In the genomic region with DNA sequence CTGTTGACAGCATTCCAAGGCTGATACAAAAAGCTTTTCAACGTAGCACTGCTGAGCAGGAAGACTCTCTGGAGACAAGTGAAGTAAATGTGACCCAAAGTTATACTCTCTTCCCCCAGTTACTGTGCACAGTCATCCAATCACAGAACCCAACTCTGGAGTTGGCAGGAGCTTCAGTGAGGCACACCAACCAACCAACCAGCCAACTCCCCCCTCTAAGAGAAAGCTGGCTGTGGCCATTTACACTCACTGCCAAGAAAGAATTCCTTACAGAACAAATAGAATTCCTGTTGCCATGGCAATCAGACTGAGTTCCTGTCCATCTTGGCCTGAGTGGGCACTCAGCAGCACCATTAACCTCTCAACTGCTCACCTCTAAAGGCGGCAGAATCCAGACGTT, we compare ENCODE assay signal across 9 mouse cellular contexts. TPM values are rescaled to one million over a fixed set of nuclear protein-coding genes. Genes with fewer than 3 reads are reported as not detected.
DNase-seq lines count a peak whose midpoint lies in the region; ATAC-seq lines count a peak whose summit lies in the region.
"Had no signal": no experiment of that assay in that cellular context is flagged by ENCODE, and none has a peak within 500 bp of the region (broad histone marks: within the 10 kb centered on the region; RNA-seq: fewer than 3 reads in every experiment).

No protein-coding gene starts in this region.

- peak overlapping the region; percentile 27; the same call in 1 of the 2 replicates for H3K27ac ChIP-seq in intestine, embryonic 16.5 days (ENCODE audit: low read length)
- no peak overlapping the region for H3K27ac ChIP-seq in intestine, embryonic 15.5 days
- H3K27ac ChIP-seq in embryonic facial prominence, embryonic 15.5 days (replicated peaks): no peak overlapping the region
- peak overlapping the region; percentile 79 for H3K27ac ChIP-seq in lung, embryonic 15.5 days

- H3K9me3 ChIP-seq in intestine, embryonic 16.5 days (ENCODE audit: control insufficient read depth, low read length): no peaks in the 10 kb centered on the region
- H3K9me3 ChIP-seq in intestine, embryonic 15.5 days: no peaks in the 10 kb centered on the region
- no peaks in the 10 kb centered on the region for H3K9me3 ChIP-seq in embryonic facial prominence, embryonic 15.5 days (replicated peaks)
- no peaks in the 10 kb centered on the region for H3K9me3 ChIP-seq in lung, embryonic 15.5 days
- H3K9me3 ChIP-seq: G1E had no signal

- H3K36me3 ChIP-seq in intestine, embryonic 16.5 days (ENCODE audit: control insufficient read depth, insufficient read depth, low read length): no peaks in the 10 kb centered on the region
- no peaks in the 10 kb centered on the region for H3K36me3 ChIP-seq in intestine, embryonic 15.5 days
- no peaks in the 10 kb centered on the region for H3K36me3 ChIP-seq in embryonic facial prominence, embryonic 15.5 days
- H3K36me3 ChIP-seq in lung, embryonic 15.5 days: no peaks in the 10 kb centered on the region
- H3K36me3 ChIP-seq: G1E had no signal

- no peak overlapping the region for H3K4me2 ChIP-seq in intestine, embryonic 16.5 days (ENCODE audit: low read depth, low read length)
- H3K4me2 ChIP-seq in intestine, embryonic 15.5 days (replicated peaks): no peak overlapping the region
- no peak overlapping the region for H3K4me2 ChIP-seq in embryonic facial prominence, embryonic 15.5 days (replicated peaks)
- peak overlapping the region; percentile 23 for H3K4me2 ChIP-seq in lung, embryonic 15.5 days

- H3K9ac ChIP-seq in intestine, embryonic 16.5 days (ENCODE audit: low read depth, low read length): no peak overlapping the region
- H3K9ac ChIP-seq in intestine, embryonic 15.5 days: no peak overlapping the region
- H3K9ac ChIP-seq in embryonic facial prominence, embryonic 15.5 days: no peak overlapping the region
- no peak overlapping the region for H3K9ac ChIP-seq in lung, embryonic 15.5 days

- intact Hi-C loops in heart, postnatal 36 days (cut with DNase I): loop anchor here (10.0 kb wide), 1 partner anchor 531 kb away; a partner anchor contains a TSS

- 0 out of 2 replicates have a peak, but pooled peaks cover 8% of the 10 kb centered on the region for H3K4me1 ChIP-seq in intestine, embryonic 16.5 days (ENCODE audit: control insufficient read depth, insufficient read depth, low read length)
- 0 out of 2 replicates have a peak, but pooled peaks cover 2% of the 10 kb centered on the region for H3K4me1 ChIP-seq in intestine, embryonic 15.5 days (replicated peaks)
- H3K4me1 ChIP-seq in embryonic facial prominence, embryonic 15.5 days: 0 out of 2 replicates have a peak, but pooled peaks cover 4% of the 10 kb centered on the region
- H3K4me1 ChIP-seq in lung, embryonic 15.5 days: peaks cover 79% of the 10 kb centered on the region

- peak; percentile 72 for DNase-seq in adrenal gland, postnatal 10 days
- DNase-seq in heart, postnatal 36 days: peak; percentile 55 to 68
- DNase-seq in thymus, postnatal 10 days (ENCODE audit: low spot score in 2 of 2): no peak

- no peaks in the 10 kb centered on the region for H3K27me3 ChIP-seq in intestine, embryonic 16.5 days (replicated peaks; ENCODE audit: control insufficient read depth, insufficient read depth, low read length)
- H3K27me3 ChIP-seq in intestine, embryonic 15.5 days (replicated peaks): no peaks in the 10 kb centered on the region
- H3K27me3 ChIP-seq in embryonic facial prominence, embryonic 15.5 days: no peaks in the 10 kb centered on the region
- no peaks in the 10 kb centered on the region for H3K27me3 ChIP-seq in lung, embryonic 15.5 days

- ATAC-seq in intestine, embryonic 16.5 days: 0 out of 2 replicates have a peak, but pooled peaks have one; percentile 9
- ATAC-seq in intestine, embryonic 15.5 days: no peak
- peak; percentile 67; the same call in 1 of the 2 replicates for ATAC-seq in embryonic facial prominence, embryonic 15.5 days (ENCODE audit: insufficient number of reproducible peaks, low FRiP score, low TSS enrichment, low read depth)
- ATAC-seq in lung, embryonic 15.5 days (ENCODE audit: borderline replicate concordance, extremely low read depth, low FRiP score, low TSS enrichment): peak; percentile 90
- ATAC-seq in granulocyte monocyte progenitor cell, adult 5-6 weeks (replicated peaks; ENCODE audit: poor library complexity, severe bottlenecking): no peak

- WGBS in intestine, embryonic 16.5 days: 43% methylated on average over 3 of the region's 3 CpGs
- 49% methylated on average over 3 of the region's 3 CpGs for WGBS in intestine, embryonic 15.5 days
- WGBS in embryonic facial prominence, embryonic 15.5 days: 58% methylated on average over 3 of the region's 3 CpGs
- 25% methylated on average over 3 of the region's 3 CpGs for WGBS in lung, embryonic 15.5 days

- no peak overlapping the region for H3K4me3 ChIP-seq in intestine, embryonic 16.5 days (ENCODE audit: low read length)
- no peak overlapping the region for H3K4me3 ChIP-seq in intestine, embryonic 15.5 days (replicated peaks)
- H3K4me3 ChIP-seq in embryonic facial prominence, embryonic 15.5 days (replicated peaks): no peak overlapping the region
- no peak overlapping the region for H3K4me3 ChIP-seq in lung, embryonic 15.5 days

RNA-seq across cellular contexts. Expression of a gene that starts 24.4 kb away (rescaled TPM):
- 98.1 and 110 TPM in 2 replicates for polyA plus RNA-seq in intestine, embryonic 16.5 days (2015; fragmentation: Nextera tagmentation; extraction: Ambion mirVana)
- polyA plus RNA-seq in intestine, embryonic 15.5 days (2015; fragmentation: Nextera tagmentation; extraction: Ambion mirVana): 117 and 118 TPM in 2 replicates
- 100 to 1,000 TPM; 262 to 303 TPM for total RNA-seq in adrenal gland, postnatal 10 days (2021)
- polyA plus RNA-seq in embryonic facial prominence, embryonic 15.5 days (2015; fragmentation: Nextera tagmentation; extraction: Ambion mirVana): 99.0 and 104 TPM in 2 replicates
- 100 to 1,000 TPM; 527 to 592 TPM for total RNA-seq in heart, postnatal 36 days (2021)
- 155 and 163 TPM in 2 replicates for polyA plus RNA-seq in lung, embryonic 15.5 days (2015; fragmentation: Nextera tagmentation; extraction: Ambion mirVana)
- 101 and 117 TPM in 2 replicates for total RNA-seq in granulocyte monocyte progenitor cell, adult 5-6 weeks (2014; fragmentation: Nextera tagmentation)
- total RNA-seq in granulocyte monocyte progenitor cell, adult 5-6 weeks (2017): 159 and 165 TPM in 2 replicates

Comparison
In these comparisons a context has a peak if more than half of its experiments do, and no peak if none do; other contexts are left out.
1. ATAC-seq: peak in intestine, embryonic 16.5 days (single experiment), embryonic facial prominence, embryonic 15.5 days (single experiment) and lung, embryonic 15.5 days (single experiment); none in intestine, embryonic 15.5 days (single experiment) and granulocyte monocyte progenitor cell, adult 5-6 weeks (single experiment).
2. H3K27ac ChIP-seq: peak in intestine, embryonic 16.5 days (single experiment) and lung, embryonic 15.5 days (single experiment); none in intestine, embryonic 15.5 days (single experiment) and embryonic facial prominence, embryonic 15.5 days (single experiment).
3. DNase-seq: peak in adrenal gland, postnatal 10 days (single experiment) and heart, postnatal 36 days (2 of 2); none in thymus, postnatal 10 days (0 of 2).